Mouse (Mus musculus) ES-E14 (cell line): ENCODE data around the gene Lig3.

Experiments
- CHD2 ChIP-seq: IDR thresholded peaks from 2 replicates; pipeline ENCODE4 v1.6.1; 2014; ENCODE audit warnings: mild to moderate bottlenecking, low read depth, low read length, inconsistent platforms
- HCFC1 ChIP-seq: IDR thresholded peaks from 2 replicates; pipeline ENCODE4 v1.6.1; 2012; ENCODE audit warnings: low read length, inconsistent platforms, borderline replicate concordance; ENCODE audit not compliant: insufficient read depth
- MAFK ChIP-seq: IDR thresholded peaks from 2 replicates; pipeline ENCODE4 v1.6.1; 2014; ENCODE audit warnings: mild to moderate bottlenecking, low read depth, low read length, inconsistent platforms; ENCODE audit not compliant: insufficient read depth
- ZC3H11A ChIP-seq: IDR thresholded peaks from 2 replicates; pipeline ENCODE4 v1.6.1; 2012; ENCODE audit warnings: low read depth, mild to moderate bottlenecking, inconsistent platforms, low read length, borderline replicate concordance
- ZNF384 ChIP-seq: IDR thresholded peaks from 2 replicates; pipeline ENCODE4 v1.6.1; 2012; ENCODE audit warnings: low read depth, low read length, inconsistent platforms

DNA sequence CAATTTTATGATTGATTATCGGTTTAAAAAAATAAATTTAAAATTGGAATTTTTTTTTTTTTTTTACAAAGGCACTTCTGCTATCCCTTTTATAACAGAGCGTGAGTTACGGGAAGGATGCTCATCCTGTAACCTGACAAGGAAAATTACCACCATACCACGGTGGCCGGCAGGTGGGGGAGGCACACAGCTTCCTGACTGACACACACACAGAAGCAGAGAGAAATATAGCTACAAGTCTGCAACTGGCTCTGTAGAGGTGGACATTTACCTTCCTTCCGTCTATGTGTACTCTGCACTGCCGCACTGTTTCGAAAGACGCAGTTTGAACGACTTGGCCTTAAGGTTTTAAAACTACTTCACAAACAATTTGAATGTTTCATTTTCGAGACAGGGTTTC, 71.2 kb downstream of the Lig3 start:
- TF ChIP-seq CHD2 (no peak), ZC3H11A (no peak), HCFC1 (no peak), MAFK (no peak), ZNF384 (no peak)
